Comparison of ENCODE assay signal across 8 mouse cellular contexts in the genomic region with DNA sequence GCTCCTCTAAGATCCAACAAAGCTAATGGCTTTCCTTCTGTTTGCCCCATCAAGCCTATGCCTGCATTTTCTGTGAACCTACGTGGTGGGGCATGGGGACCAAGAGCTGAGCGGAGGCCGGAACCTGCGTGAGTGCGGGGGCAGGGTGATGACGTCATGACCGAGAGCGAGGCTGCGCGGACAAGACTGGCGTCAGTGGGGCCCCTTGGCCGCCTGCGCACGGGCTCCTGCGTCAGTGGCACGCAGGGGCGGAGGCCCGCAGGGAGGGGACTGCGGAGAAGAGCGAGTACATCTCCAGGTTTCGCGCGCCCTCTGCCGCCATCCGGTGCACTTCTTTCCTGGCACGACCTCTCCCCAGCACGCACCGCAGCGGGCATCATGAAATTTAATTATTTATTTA. TPM values are rescaled to one million over a fixed set of nuclear protein-coding genes. Genes with fewer than 3 reads are reported as not detected.
DNase-seq lines count a peak whose midpoint lies in the region; ATAC-seq lines count a peak whose summit lies in the region.

No protein-coding gene starts in this region.

- peaks cover 67% of the 10 kb centered on the region for H3K4me1 ChIP-seq in hindbrain, embryonic 15.5 days (replicated peaks)

- peak; percentile 67 for ATAC-seq in hindbrain, embryonic 15.5 days (ENCODE audit: low FRiP score, low read depth)

- H3K27ac ChIP-seq in hindbrain, embryonic 15.5 days (replicated peaks) = peak overlapping the region; percentile 92

- H3K27me3 ChIP-seq in hindbrain, embryonic 15.5 days = no peaks in the 10 kb centered on the region

- DNase-seq in WW6 (ENCODE audit: low read depth, low spot score) = peak; percentile 92
- peak; percentile 96 to 99 for DNase-seq in cerebellum, postnatal 36 days
- peak; percentile 97 for DNase-seq in frontal cortex, postnatal 36 days (ENCODE audit: low spot score in 2 of 2)
- peak; percentile 98 for DNase-seq in left cerebral cortex, adult 18-20 months (ENCODE audit: low spot score in 2 of 2)
- peak; percentile 97 to 99 for DNase-seq in lung, postnatal 4 days
- DNase-seq in retina, postnatal 1 day = peak; percentile 96
- DNase-seq in thymus, postnatal 4 days = peak; percentile 97

- no peaks in the 10 kb centered on the region for H3K9me3 ChIP-seq in hindbrain, embryonic 15.5 days

- peak overlapping the region; percentile 84 for H3K4me3 ChIP-seq in hindbrain, embryonic 15.5 days

- H3K9ac ChIP-seq in hindbrain, embryonic 15.5 days = peak overlapping the region; percentile 41

- under 1% methylated on average over 29 of the region's 29 CpGs for WGBS in hindbrain, embryonic 15.5 days

- H3K4me2 ChIP-seq in hindbrain, embryonic 15.5 days = peak overlapping the region; percentile 85

- peaks cover 16% of the 10 kb centered on the region for H3K36me3 ChIP-seq in hindbrain, embryonic 15.5 days

RNA-seq across cellular contexts. Expression of a gene that starts 0.6 kb away (rescaled TPM):
- polyA plus RNA-seq in hindbrain, embryonic 15.5 days (2015; fragmentation: Nextera tagmentation; extraction: Ambion mirVana) = 61.4 and 71.3 TPM in 2 replicates
- 100 to 1,000 TPM; 418 to 437 TPM for total RNA-seq in left cerebral cortex, adult 18-20 months (2021)

RNA-seq across cellular contexts. Expression of a gene that starts 2.8 kb away (rescaled TPM):
- polyA plus RNA-seq in hindbrain, embryonic 15.5 days (2015; fragmentation: Nextera tagmentation; extraction: Ambion mirVana) = 503 and 517 TPM in 2 replicates
- 100 to 1,000 TPM; 367 to 371 TPM for total RNA-seq in left cerebral cortex, adult 18-20 months (2021)

RNA-seq across cellular contexts. Expression of a gene that starts 6.8 kb away (rescaled TPM):
- polyA plus RNA-seq in hindbrain, embryonic 15.5 days (2015; fragmentation: Nextera tagmentation; extraction: Ambion mirVana) = 22.6 and 26.0 TPM in 2 replicates
- total RNA-seq in left cerebral cortex, adult 18-20 months (2021) = 100 to 1,000 TPM; 105 TPM

RNA-seq across cellular contexts. Expression of a gene that starts 24.5 kb away (rescaled TPM):
- 295 and 319 TPM in 2 replicates for polyA plus RNA-seq in hindbrain, embryonic 15.5 days (2015; fragmentation: Nextera tagmentation; extraction: Ambion mirVana)
- 10 to 100 TPM; 89.7 to 94.6 TPM for total RNA-seq in left cerebral cortex, adult 18-20 months (2021)

RNA-seq across cellular contexts. Expression of a gene that starts 25.6 kb away (rescaled TPM):
- 18.6 and 20.0 TPM in 2 replicates for polyA plus RNA-seq in hindbrain, embryonic 15.5 days (2015; fragmentation: Nextera tagmentation; extraction: Ambion mirVana)
- 100 to 1,000 TPM; 108 to 109 TPM for total RNA-seq in left cerebral cortex, adult 18-20 months (2021)

Comparison
In these comparisons a context has a peak if more than half of its experiments do, and no peak if none do; other contexts are left out.
1. Peak in every context shown above with its lines: DNase-seq, ATAC-seq, H3K4me3 ChIP-seq and H3K27ac ChIP-seq.